Mouse (Mus musculus) right cerebral cortex, postnatal 4 days (tissue): ENCODE results near the gene Ksr1.

Experiments
- DNase-seq: peaks from one replicate; pipeline ENCODE4 v3.0.0-alpha.2; 2022

The Ksr1 gene

GRCm38 (mm10) chr11:79064311-79064710, 81.9 kb downstream of the Ksr1 start:
- DNase-seq: no peak

GRCm38 (mm10) chr11:79063616-79064015, 82.6 kb downstream of the Ksr1 start:
- DNase-seq: no peak

- no peak for DNase-seq
Measured at GRCm38 (mm10) chr11:79062897-79063296, 83.3 kb downstream of the Ksr1 start.

GRCm38 (mm10) chr11:79061839-79062238, 84.4 kb downstream of the Ksr1 start:
- DNase-seq: no peak

- DNase-seq: no peak
Measured at GRCm38 (mm10) chr11:79059850-79060249, 86.4 kb downstream of the Ksr1 start.

- DNase-seq: no peak
Measured at GRCm38 (mm10) chr11:79059062-79059461, 87.1 kb downstream of the Ksr1 start.

- no peak for DNase-seq
Measured at GRCm38 (mm10) chr11:79058610-79059009, 87.6 kb downstream of the Ksr1 start.

GRCm38 (mm10) chr11:79057809-79058208, 88.4 kb downstream of the Ksr1 start:
- DNase-seq: no peak

GRCm38 (mm10) chr11:79056891-79057290, 89.3 kb downstream of the Ksr1 start:
- DNase-seq: no peak

- no peak for DNase-seq
Measured at GRCm38 (mm10) chr11:79056027-79056426, 90.2 kb downstream of the Ksr1 start.

- no peak for DNase-seq
Measured at GRCm38 (mm10) chr11:79055161-79055560, 91.0 kb downstream of the Ksr1 start.

- no peak for DNase-seq
Measured at GRCm38 (mm10) chr11:79054161-79055152, 91.8 kb downstream of the Ksr1 start.

- no peak for DNase-seq
Measured at GRCm38 (mm10) chr11:79053437-79053836, 92.8 kb downstream of the Ksr1 start.

GRCm38 (mm10) chr11:79052769-79053168, 93.4 kb downstream of the Ksr1 start:
- DNase-seq: no peak

GRCm38 (mm10) chr11:79051522-79051921, 94.7 kb downstream of the Ksr1 start:
- no peak for DNase-seq

- no peak for DNase-seq
Measured at GRCm38 (mm10) chr11:79050781-79051507, 95.3 kb downstream of the Ksr1 start.

- DNase-seq: no peak
Measured at GRCm38 (mm10) chr11:79048906-79049305, 97.3 kb downstream of the Ksr1 start.

- no peak for DNase-seq
Measured at GRCm38 (mm10) chr11:79047180-79047727, 99.0 kb downstream of the Ksr1 start.

- no peak for DNase-seq
Measured at GRCm38 (mm10) chr11:79046561-79047155, 99.5 kb downstream of the Ksr1 start.

GRCm38 (mm10) chr11:79045231-79045630, 101.0 kb downstream of the Ksr1 start:
- DNase-seq: no peak

- DNase-seq: no peak
Measured at GRCm38 (mm10) chr11:79044798-79045197, 101.4 kb downstream of the Ksr1 start.

GRCm38 (mm10) chr11:79041908-79042430, 104.2 kb downstream of the Ksr1 start:
- DNase-seq: no peak

- DNase-seq: no peak
Measured at GRCm38 (mm10) chr11:79039488-79039887, 106.7 kb downstream of the Ksr1 start.
